Mouse (Mus musculus) liver, embryonic 14.5 days (tissue): ENCODE results near the gene Ubr4.

ENCODE experiments used
- CTCF ChIP-seq: IDR thresholded peaks from 2 replicates; pipeline ENCODE4 v1.5.1; 2016; ENCODE audit warnings: antibody characterized with exemption, low read depth, control low read depth
- EP300 ChIP-seq: IDR thresholded peaks from 2 replicates; pipeline ENCODE4 v1.6.1; 2016; ENCODE audit warnings: antibody characterized with exemption, low read depth

- TF ChIP-seq CTCF (no peak), EP300 (no peak)
Measured at GRCm38 (mm10) chr4:139368038-139368437, 15.6 kb downstream of the Ubr4 start.
